Mouse (Mus musculus) yolk sac, embryonic 10.5 days (tissue): ENCODE results near the gene Dhx36.

Experiments used
- DNase-seq: peaks from one replicate; pipeline ENCODE4 v3.0.0-alpha.2; 2017; ENCODE audit warnings: low spot score

Dhx36 gene

DNA sequence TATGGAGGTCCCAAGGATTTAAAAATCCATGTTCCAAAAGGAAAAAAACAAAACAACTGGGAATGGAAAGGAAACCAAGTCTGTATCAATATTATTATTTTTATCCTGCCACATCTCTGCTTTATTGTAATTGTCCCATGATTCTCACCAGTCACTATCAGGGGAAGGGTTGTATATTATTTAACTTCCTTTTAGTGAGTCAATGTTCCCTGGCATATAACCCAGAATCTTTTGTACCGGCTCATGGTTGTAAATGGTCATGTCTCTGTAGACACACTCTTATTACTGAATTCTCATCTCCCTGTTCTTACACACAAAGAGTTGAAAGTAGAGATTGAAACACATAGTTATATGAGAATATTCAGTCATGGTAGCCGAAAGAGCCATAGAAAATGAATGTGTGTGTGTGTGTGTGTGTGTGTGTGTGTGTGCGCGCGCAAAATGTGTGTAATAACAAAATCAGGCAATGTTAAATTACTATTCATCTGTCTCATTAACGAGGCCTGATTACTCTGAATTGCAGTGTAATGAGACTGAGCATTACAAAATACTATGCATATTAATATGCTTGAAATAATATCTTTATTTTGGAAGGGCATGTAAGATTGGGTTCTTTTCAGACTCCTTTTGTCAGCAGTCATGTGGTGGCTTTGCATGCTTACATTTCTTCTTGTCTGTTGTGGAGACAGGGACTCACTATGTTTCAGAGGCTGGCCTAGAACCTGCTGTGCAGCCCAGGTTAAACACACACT is 88.2 kb downstream of the Dhx36 start:
- no peak for DNase-seq
